Mouse (Mus musculus): ENCODE measurements around the gene Arrb1.

GRCm38 (mm10) chr7:99504556-99504955 lies 30.7 kb upstream of the Arrb1 start:
- TF ChIP-seq MAX (IDR thresholded peaks at IDR 0.05) (no peak), CTCF (IDR thresholded peaks at IDR 0.05; ENCODE audit: control insufficient read depth, insufficient read depth, insufficient read length) (no peak)

All from C2C12 (cell line).